Mouse (Mus musculus): ENCODE measurements around the gene Fthl17a.

- TF ChIP-seq CTCF (IDR thresholded peaks at IDR 0.05; ENCODE audit: low read depth) (no peak), EP300 (IDR thresholded peaks at IDR 0.05; ENCODE audit: low read depth) (no peak)
Measured at GRCm38 (mm10) chrX:85207001-85207400, 42.5 kb upstream of the Fthl17a start.
